Mouse (Mus musculus): ENCODE measurements at regions not wholly inside any gene's neighbourhood (a gene's known extent, or its start where the extent isn't known, plus 50 kb on each side); places are given as distances from the start of the nearest gene placed in this dataset.
A peak's percentile ranks its signal among the peaks of the same experiment; 100 is the strongest.

- peak; percentile 46 for ATAC-seq (ENCODE audit: poor library complexity, severe bottlenecking)
These were observed 181.8 kb upstream of the Nampt start for GRCm38 (mm10) chr12:32637400-32638100.

- ATAC-seq (ENCODE audit: poor library complexity, severe bottlenecking), result no peak
These were observed 178.8 kb upstream of the Nampt start for GRCm38 (mm10) chr12:32640591-32640990.

GRCm38 (mm10) chr12:32642493-32642892 is 176.9 kb upstream of the Nampt start:
- peak; percentile 99 for ATAC-seq (ENCODE audit: poor library complexity, severe bottlenecking)

GRCm38 (mm10) chr12:32653096-32653495 is 166.2 kb upstream of the Nampt start:
- ATAC-seq (ENCODE audit: poor library complexity, severe bottlenecking), result peak; percentile 40; the same call in 1 of the 2 replicates

- ATAC-seq (ENCODE audit: poor library complexity, severe bottlenecking), result peak; percentile 51; the same call in 1 of the 2 replicates
These were observed 163.2 kb upstream of the Nampt start for GRCm38 (mm10) chr12:32656194-32656593.

- ATAC-seq (ENCODE audit: poor library complexity, severe bottlenecking), result no peak
These were observed 157.4 kb upstream of the Nampt start for GRCm38 (mm10) chr12:32661782-32662413.

- ATAC-seq (ENCODE audit: poor library complexity, severe bottlenecking), result no peak
These were observed 153.3 kb upstream of the Nampt start for GRCm38 (mm10) chr12:32666040-32666439.

- no peak for ATAC-seq (ENCODE audit: poor library complexity, severe bottlenecking)
These were observed 141.4 kb upstream of the Nampt start for GRCm38 (mm10) chr12:32677908-32678307.

GRCm38 (mm10) chr12:32678756-32679155 is 140.6 kb upstream of the Nampt start:
- no peak for ATAC-seq (ENCODE audit: poor library complexity, severe bottlenecking)

GRCm38 (mm10) chr12:32681910-32682309 is 137.4 kb upstream of the Nampt start:
- no peak for ATAC-seq (ENCODE audit: poor library complexity, severe bottlenecking)

GRCm38 (mm10) chr12:32683375-32683774 is 136.0 kb upstream of the Nampt start:
- ATAC-seq (ENCODE audit: poor library complexity, severe bottlenecking), result no peak

GRCm38 (mm10) chr12:32685788-32686385 is 133.5 kb upstream of the Nampt start:
- no peak for ATAC-seq (ENCODE audit: poor library complexity, severe bottlenecking)

GRCm38 (mm10) chr12:32689361-32689760 is 130.0 kb upstream of the Nampt start:
- ATAC-seq (ENCODE audit: poor library complexity, severe bottlenecking), result no peak

- ATAC-seq (ENCODE audit: poor library complexity, severe bottlenecking), result no peak
These were observed 129.2 kb upstream of the Nampt start for GRCm38 (mm10) chr12:32690096-32690495.

- no peak for ATAC-seq (ENCODE audit: poor library complexity, severe bottlenecking)
These were observed 127.1 kb upstream of the Nampt start for GRCm38 (mm10) chr12:32692081-32692819.

- ATAC-seq (ENCODE audit: poor library complexity, severe bottlenecking), result no peak
These were observed 126.4 kb upstream of the Nampt start for GRCm38 (mm10) chr12:32692962-32693361.

- no peak for ATAC-seq (ENCODE audit: poor library complexity, severe bottlenecking)
These were observed 125.7 kb upstream of the Nampt start for GRCm38 (mm10) chr12:32693678-32694077.

- ATAC-seq (ENCODE audit: poor library complexity, severe bottlenecking), result no peak
These were observed 122.5 kb upstream of the Nampt start for GRCm38 (mm10) chr12:32696832-32697231.

- no peak for ATAC-seq (ENCODE audit: poor library complexity, severe bottlenecking)
These were observed 110.2 kb upstream of the Nampt start for GRCm38 (mm10) chr12:32709188-32709587.

- ATAC-seq (ENCODE audit: poor library complexity, severe bottlenecking), result no peak
These were observed 102.0 kb upstream of the Nampt start for GRCm38 (mm10) chr12:32717129-32717921.

GRCm38 (mm10) chr12:32719203-32719602 is 100.1 kb upstream of the Nampt start:
- ATAC-seq (ENCODE audit: poor library complexity, severe bottlenecking), result no peak
